Mouse (Mus musculus) megakaryocyte-erythroid progenitor cell, adult 5-6 weeks (primary cell): Measurements from ENCODE around the gene Adpgk. TPM values are rescaled to one million over a fixed set of nuclear protein-coding genes. Genes with fewer than 3 reads are reported as not detected.
A peak's percentile ranks its signal among the peaks of the same experiment; 100 is the strongest.

ENCODE experiments used
- ATAC-seq: replicated peaks from 2 replicates; pipeline ENCODE4 v1.8.0; 2016; ENCODE audit warnings: mild to moderate bottlenecking, inconsistent platforms; ENCODE audit not compliant: severe bottlenecking, poor library complexity, low FRiP score, low TSS enrichment
- total RNA-seq, 2 experiments: library from RNA; stranded (forward) in 1 of 2; stranded (reverse) in 1 of 2; fragments of 200-1000, 215-1000 nt in 1 of 2; fragments of >200 nt in 1 of 2; fragmentation: Nextera tagmentation in 1 of 2; gene quantifications; 2 replicates each; pipeline ENCODE4 v1.2.3; 2014 to 2017

Adpgk gene
- total RNA-seq (2014; fragmentation: Nextera tagmentation) (44.5 and 53.1 TPM in 2 replicates), total RNA-seq (2017) (41.4 and 43.0 TPM in 2 replicates)

DNA sequence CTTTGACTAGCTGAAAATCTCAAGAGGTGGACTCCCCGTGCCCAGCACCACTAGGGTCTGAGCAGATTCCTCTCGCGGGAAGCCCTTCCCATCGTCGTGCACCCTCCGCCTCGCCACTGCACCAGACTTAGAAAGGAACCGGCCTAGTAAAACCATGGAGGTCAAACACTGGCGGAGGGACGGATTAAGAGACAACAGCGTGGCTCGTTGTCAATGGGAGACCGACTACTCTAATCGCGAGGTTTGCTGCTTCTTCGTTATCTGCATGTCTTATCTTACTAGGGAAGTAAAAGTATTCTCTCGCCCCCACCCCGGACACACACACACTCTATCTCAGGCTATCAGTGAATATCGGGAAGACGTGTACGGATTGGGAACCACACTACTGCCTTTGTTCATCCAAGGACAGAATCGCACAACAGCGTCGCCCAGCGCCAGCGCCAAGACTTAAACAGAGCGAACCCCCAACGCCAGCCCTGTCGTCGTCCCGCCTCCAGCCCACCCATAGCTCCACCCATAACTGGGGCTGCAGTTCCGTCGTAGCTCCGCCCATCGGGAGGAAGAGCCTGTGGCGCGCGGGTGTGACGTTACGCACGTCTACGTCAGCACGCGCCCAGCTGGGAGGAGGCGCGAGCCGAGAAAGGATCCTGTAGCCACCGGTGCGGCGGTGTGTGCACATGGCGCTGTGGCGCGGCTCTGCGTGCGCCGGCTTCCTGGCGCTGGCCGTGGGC lies at the start of gene Adpgk:
Adpgk (plus strand) TSS at position 602 of the 731 bp plus-strand sequence.
- ATAC-seq, result peak; percentile 92

DNA sequence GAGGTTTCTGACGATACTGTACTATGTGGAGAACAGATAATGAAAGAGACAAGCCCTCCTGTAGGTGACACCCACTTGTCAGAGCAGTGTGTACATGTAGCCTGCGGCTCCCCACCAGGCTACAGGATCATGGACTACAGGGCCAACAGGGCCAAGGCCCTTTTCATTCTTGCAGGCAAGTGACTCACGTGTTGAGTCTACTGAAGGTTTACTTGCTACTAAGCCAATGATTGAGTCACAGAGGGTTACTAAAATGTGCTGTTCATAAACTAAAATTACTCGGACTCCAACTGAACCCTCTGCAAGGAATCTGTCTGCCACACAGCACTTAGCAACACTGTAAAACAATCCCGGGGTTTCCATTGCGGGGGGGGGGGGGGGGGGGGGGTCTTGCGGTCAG lies 46.2 kb upstream of the Adpgk start:
- no peak for ATAC-seq

DNA sequence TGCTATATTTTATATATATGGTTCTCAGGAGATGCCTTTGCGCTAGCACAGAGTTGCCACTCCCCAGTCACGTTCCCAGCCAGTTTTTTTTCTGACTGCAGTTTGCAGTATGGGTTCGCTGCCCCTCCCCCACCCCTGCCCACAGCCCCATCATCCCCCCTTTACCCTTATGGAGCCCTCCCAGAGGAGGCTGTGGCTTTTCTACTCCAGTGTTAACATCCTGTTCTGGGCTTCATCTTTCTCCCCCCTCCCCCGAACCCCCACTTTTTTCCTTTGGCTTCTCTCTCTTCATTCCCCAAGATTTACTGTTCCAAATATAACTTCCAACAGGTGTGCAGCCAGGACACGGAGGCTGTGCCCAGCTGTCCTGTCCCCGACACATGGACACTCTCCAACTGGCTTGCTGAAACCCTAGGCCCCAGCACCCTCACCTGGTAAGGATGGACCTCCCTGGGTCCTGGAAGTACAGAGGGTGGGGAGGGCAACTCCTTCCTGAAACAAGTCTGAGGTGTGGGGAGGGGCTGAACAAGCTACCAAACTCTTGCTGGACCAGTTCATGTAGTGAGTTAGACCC lies 44.8 kb upstream of the Adpgk start:
- ATAC-seq, result no peak

DNA sequence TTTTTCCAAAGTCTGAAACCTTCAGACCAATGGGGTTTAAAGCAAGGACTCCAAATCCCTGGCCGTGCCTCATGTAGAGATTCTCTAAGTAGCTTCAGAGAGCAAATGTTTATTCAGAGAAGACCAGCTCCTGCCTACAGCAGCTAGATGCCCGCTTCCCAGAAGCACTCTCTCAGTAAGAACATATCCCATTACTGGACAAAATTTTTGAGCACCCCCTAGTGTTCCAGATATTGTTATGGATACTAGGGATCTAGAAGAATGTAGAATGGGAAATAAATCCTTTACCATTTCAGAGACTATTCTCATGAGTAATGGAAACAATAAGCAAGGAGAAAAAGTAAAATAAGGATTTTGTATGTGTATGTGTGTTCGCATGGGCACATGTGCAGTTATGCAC lies 42.0 kb upstream of the Adpgk start:
- ATAC-seq, result no peak

DNA sequence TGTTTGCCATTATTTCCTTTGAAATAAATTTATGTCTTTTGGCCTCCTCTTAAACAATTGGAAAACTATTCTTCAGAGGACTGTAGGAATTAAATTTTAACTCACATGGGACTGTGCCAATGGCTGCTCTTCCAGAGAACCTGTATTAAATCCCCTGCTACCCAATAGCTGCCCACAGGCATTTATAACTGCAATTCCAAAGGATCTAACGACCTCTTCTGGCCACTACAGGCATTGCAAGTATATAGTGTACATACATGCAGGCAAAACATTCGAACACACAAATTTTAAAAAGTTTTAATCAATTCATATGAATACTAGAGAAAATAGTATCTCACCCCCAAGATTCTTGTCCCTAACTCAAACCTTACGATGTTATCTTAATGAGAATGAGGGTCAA lies 41.1 kb upstream of the Adpgk start:
- ATAC-seq, result no peak

DNA sequence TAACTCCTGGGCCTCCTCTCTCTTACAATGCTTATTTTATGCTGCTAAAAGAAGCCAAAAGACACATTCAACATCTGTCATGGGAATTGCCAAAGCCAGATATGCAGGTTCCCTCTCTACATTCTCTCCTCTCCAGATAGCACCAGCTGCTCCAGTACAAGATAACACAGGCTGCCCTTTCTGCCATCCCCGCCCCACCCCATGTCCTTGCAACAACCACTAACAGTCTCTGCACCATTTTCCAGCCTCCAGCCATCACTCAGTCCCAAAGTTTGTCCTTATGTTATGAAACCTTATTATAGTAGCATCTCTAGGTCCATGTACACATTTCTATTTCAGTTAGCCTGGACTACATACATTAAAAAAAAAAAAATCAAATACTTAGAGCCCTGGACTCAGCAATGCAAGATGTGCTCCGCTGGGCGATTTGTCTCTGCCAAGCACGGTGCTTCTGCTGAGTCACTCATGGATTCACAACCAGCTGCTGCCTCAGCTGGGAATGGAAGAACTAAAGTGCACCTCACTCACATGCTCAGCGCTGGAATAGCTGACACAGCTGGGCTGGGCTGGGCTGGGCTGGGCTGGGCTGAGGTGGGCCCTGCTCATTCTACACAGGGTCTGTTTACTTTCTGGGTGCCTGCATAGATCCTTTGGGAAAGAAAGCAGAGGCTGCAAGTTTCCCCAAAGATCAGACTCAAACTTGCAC lies 36.5 kb upstream of the Adpgk start:
- ATAC-seq, result 0 out of 2 replicates have a peak, but pooled peaks have one; percentile 37

DNA sequence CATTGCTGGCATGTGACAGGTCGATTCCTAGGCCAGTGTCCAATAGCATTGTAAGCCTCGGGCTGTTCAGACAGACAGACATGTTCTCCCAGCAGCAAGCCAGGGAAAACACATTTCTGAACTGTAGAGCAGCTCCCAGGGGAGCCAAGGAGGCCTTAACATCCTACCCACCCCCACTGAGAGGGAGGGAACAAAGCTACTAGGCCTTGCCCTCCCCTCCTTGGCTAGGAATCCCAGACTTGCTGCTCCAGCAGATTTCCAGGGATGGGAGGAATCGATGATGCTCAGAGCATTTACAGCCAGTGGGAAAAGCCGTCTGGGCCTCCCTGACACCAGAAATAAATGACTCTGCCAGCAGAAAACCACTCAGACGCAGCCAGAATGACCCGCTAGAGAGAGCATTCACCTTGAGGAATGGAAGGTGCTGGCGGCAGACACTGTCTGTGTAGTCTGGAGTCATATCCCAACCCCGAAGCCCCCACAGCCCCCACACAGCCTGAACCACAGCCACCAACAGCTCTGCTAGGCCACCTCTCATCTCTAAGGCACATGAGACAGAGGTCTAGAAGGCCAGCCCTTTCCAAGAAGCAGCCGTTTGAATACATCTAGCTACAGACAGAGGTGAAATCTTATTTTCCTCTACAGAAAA lies 31.4 kb upstream of the Adpgk start:
- ATAC-seq, result no peak

DNA sequence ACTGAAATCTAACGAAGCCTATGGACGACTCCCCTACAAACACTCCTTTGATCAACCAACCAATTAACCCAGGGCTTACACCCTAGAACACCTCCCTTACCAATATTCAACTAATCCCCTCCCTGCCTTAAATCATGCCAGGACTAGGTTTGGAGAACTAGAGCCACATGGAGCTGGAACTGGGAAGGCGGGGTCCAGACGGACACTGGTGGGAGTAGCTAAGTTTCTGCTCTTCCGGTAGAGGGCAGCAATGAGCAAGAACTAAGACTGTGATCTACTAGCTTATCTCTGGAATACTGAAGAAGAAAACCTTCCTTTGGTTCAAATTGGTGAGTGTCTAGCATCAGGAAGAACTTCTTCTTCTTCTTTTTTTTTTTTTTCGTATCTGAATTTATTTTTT lies 25.0 kb upstream of the Adpgk start:
- ATAC-seq, result peak; percentile 53

DNA sequence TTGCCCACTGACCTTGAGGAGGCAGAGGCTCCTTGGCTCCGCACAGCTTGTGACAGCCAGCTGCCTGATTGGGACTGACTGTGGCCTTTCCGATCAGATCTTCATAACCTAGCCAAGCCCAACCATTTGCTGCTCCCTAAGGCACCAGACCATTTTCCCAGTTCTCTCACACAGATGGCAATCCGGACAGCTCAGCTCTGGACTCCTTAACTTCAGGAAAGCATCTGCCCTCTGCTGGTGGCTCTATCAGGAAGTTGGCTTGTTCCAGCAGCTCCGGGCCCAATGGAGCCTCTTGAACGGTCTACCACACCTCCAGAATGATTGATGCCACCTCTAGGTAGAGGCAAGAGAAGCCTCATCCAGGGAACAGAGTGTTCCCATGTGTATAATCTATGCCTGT lies 21.6 kb upstream of the Adpgk start:
- peak; percentile 54; the same call in 1 of the 2 replicates for ATAC-seq

DNA sequence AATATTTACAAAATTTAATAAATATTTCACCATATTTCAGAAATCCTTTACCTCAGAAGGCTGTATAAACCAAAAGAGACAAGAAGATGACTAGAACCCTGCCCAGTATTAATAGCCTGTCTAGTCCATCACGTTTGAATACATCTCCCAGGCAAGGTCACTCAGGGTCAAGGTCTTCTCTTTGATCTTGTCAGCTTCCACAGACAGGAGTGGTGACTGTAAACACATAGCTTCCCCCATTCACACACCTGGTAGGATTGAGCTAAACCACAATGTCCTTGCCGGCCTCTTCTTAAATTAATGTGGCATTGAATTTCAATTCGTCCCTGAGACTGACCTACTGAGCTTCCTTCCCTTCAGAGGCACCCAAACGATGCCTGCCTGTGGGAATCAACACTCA lies 20.3 kb upstream of the Adpgk start:
- no peak for ATAC-seq

DNA sequence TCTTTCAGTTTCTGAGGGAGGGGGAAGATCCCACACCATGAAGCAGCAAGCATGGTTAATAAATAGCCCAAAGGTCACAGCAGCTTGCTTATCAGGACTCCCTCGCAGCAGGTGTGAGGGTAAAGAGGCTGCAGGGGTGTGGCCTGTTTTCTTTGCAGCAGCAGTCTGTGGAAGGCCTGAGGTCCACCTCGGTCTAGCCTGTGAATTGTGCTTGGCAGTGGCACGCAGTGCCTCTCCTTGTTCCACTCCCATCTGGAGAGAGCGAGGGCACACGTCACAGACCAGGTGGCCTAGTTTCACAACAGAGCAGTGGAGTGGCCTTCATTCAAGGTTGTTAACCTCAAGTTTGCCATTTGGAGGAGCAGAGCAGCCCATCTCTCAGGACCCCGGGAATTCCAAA lies 19.6 kb upstream of the Adpgk start:
- peak; percentile 85 for ATAC-seq

DNA sequence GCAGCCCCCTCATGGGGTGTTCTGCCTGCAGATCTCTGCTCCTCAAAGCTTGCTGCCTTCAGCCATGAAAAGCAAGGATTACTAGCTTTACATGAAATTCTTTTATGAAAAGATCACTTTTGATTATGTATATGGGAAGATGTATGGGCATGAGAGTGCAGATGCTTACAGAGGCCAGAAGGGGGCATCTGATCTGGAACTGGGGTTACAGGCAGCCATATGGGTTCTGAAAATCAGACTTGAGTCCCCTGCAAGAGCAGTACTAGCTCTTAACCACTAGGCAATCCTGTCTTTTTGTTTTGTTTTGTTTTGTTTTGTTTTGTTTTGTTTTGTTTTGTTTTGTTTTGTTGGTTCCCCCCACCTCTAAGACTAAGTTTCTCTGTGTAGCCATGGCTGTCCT lies 18.2 kb upstream of the Adpgk start:
- no peak for ATAC-seq

DNA sequence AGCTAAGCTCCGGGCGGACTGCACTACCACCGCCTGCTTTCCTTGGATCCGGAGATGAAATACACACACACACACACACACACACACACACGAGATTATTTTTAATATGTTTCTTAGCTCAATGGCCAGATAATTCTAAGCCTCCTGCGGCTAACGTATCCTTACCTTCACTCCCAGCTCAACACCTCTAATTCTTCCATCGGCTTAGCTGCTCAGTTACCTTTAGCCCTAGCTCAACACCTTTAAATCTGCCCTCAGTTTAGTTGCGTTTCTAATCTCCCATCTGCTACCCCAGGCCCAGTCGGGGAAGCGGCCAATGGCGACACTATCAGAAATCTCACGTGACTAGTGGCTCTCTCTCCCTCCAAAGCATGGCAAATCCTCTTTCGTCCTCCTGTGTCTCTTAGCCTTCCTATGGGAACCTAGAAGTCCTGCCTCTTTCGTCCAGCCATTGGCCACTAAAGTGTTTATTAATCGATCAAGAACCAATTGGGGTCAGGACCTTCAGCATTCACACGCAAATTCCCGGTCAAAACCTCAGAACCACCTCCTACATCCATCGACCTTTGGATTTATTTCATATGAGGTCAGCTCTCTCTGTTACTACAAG lies 16.4 kb upstream of the Adpgk start:
- no peak for ATAC-seq

DNA sequence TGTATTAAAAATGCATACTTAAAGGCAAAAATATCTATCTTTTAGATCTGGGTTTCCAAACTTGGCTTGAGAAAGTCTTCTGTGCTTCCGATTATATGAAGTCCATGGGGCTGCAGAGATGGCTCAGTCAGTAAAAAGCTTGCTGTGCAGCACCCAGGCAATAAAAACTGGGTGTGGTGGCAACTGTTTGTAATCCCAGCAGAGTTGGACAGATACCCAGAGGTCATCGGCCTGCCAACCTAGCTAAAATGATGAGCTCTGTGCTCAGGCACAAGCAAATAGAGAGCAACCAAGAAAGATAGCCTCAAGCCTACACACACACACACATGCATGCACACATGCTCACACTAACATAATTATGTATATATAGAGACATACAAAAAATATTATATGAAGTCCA lies 13.2 kb upstream of the Adpgk start:
- no peak for ATAC-seq

DNA sequence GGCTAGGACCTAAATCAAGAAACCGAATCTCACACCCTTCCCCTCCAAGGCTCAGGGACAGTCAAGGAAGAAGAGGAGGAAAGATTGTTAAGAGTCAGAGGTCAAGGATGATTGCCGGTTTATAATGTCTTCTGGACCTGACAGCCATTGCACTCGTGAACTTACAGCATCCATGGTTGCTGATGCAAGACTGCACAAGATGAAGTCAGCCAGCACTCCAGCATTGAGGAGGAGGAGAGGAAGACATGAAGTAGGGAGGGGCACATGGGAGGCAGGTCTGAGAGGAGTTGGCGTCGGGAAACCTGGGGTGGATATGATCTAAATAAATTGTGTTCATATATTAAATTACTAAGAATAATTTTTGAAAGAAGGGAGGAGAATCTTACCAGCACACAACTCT lies 12.7 kb upstream of the Adpgk start:
- no peak for ATAC-seq

DNA sequence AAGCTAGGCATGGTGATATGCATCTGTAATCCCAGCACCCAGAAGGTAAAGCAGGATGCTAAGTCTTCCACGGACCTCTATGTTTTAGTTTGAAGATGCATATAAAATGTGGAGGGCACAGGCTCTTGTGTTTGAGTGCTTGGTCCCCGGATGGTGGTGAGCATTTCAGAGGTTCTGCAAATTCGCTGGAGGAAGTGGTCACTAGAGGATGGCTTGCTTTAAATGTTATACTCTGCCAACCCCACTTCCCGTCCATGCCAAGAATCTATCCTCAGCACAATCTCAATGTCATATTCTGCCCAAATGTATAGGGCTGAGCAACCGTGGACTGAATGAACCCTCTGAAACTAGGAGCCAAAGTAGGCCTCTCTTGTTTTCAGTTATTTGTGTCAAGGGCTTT lies 10.5 kb upstream of the Adpgk start:
- no peak for ATAC-seq

DNA sequence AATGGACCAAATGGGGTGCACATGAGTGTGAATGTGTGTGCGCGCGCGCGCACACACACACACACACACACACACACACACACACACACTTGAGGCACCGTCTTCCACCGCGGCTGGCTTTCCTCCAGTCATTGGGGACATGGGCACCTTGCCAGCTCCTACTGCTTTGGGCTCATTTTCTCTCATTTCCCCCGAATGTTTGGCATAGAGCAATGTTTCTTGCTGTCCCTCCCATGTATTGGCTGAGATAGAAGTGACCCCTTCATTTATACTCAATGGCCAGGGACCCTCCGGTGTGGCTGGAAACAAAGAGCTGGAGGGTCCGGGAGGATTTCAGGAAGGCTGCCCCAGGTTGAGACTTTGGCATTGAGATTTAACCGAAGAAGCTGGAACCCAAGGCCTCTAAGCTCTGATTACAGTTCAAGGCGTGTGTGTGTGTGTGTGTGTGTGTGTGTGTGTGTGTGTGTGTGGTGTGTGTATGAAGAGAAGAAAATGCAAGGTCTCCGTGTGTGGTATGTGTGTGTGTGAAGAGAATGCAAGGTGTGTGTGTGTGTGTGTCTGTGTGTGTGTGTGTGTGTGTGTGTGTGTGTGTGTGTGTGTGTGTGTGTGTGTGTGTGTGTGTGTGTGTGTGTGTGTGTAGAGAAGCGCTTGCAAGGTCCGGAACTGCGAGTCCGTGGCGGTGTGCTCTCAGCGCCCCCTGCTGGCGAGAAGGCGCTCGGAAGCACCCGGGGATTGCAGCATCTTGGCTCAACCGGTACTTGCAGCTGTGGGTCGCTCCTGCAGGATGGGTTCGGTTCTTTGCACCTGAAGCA lies 9.3 kb upstream of the Adpgk start:
- ATAC-seq, result peak; percentile 68

DNA sequence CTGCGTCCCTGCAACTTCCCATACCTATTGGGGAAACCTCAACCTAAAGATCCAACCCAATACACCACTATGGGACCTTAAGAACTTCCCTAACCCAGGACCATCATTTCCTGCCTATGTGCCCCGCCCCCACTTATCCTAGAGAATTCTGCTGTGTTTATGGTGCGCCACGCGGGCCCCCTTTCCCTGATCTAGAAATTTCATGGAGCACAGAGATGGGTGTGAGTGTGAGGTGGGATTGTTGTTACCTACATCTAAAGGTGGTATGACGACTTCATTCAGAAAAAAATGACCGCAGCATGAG lies 8.7 kb upstream of the Adpgk start:
- no peak for ATAC-seq

DNA sequence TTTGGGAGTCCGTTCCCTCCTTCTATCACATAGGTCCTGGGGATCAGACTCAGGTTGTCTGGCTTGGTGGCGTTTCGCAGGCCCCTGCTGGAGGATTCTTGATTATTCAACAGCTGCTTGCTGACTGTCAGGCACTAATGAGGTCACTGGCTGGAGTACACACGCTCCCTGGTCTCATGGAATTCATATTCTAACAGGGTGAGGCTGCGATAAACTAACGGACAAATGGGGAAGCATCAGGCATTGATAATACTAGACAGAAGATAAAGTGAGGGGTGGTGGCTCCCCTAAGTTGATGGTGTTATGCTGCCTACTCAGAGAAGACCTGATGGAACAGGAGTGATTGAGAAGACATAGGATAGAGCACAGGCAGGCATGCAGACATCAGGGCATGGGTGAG lies 5.7 kb upstream of the Adpgk start:
- peak; percentile 77 for ATAC-seq
